Mouse (Mus musculus) spleen, embryonic (tissue): ENCODE results near the gene Ypel2.

Experiments used
- CTCF ChIA-PET: fragments of 350-600 bp; sonication (Branson Sonifier 250); formaldehyde crosslinking; loops from one replicate; lab custom pipeline; 2022; lab: Charles Lee

Gene Ypel2

DNA sequence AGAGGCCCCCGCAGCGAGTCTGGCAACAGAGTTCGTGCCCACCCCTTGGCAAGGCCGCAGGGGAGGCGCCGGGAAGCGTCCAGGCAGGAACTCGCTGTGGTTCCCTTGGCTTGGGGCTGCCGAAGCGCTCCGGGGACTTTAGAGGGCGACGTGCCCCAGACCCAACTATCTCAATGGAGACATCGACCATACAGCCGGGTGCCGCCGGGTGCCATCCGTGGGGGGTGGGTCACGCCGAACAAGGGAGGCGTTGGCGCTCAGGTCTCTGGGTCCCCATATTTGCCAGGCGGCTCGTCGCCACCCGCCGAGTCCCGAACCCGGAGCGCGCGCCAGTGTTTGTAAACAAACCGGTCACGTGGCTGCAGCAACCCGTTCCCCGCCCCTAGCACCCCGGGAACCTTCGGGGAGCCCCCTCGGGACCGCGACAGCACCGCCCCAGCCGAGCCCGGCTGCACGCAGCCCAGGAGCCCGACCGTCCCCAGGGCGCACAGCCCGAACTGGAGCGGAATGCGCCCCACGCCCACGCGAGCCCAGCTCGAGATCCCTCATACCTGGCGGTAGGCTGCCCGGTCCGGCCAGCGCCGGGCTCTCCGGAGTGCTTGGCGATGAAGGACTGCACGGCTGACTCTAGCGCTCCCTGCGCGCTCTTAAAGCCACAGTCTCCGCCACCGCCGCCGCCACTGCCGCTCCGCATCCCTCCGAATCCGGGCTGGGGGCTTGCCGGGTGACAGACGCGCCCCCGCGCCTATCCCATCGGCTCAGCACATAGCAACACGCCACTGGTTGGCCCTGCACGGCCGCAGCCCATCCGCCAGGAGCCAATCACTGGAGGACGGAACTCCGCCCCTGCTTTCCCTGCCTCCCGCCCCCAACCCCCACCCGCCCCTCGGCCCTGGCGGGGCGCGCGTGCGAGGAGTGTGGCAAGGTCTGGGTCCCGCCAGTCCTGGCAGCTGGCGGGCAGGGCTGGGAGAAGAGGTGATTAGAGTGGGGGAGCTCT, at the start of gene Ypel2:
Gene Ypel2 (minus strand): TSS at position 667 of the 997 bp plus-strand sequence.
- CTCF ChIA-PET = no interaction called here

DNA sequence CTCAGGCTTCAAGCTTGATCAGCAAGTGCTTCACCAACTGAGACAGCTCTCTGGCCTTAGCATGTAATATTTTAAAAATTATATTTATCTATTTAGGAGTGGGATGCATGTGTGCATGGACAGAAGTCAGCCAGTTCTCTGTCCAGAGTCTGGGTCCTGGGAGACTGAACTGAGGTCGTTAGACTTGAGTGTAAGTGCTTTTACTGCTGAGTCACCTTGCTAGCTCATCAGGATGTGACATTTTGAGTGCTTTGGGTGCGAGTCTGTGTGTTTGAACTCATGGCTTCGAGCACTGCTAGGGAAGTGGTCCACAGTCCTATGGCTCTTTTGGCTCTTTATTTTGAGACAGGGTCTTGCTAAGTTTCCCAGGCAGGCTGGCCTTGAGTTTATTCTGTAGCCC, 49.5 kb upstream of the Ypel2 start:
- CTCF ChIA-PET = no interaction called here

GRCm38 (mm10) chr11:87039307-87039963, 45.9 kb upstream of the Ypel2 start:
- CTCF ChIA-PET = interaction anchor here (0.6 kb wide), 1 partner anchor 9 kb away, joined by 3 read pairs; no protein-coding TSS in a partner anchor

GRCm38 (mm10) chr11:87036180-87036579, 42.7 kb upstream of the Ypel2 start:
- CTCF ChIA-PET = no interaction called here

DNA sequence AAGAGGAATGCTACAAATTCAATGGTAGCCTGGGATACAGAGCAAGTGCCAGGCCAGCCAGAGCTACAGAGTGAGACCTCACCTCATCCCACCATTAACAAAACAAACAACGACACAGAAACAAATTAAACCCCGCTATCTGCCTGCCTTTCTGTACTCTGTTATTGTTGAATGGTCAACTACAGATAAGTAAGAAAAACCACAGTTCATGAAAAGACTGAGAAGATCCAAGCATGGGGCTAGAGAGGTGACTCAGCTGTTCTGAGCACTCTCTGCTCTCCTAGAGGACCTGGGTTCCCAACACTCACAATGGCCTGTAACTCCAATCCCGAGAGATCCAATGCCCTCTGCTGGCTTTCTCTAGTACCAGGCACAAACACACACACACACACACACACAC, 34.7 kb upstream of the Ypel2 start:
- CTCF ChIA-PET = no interaction called here

DNA sequence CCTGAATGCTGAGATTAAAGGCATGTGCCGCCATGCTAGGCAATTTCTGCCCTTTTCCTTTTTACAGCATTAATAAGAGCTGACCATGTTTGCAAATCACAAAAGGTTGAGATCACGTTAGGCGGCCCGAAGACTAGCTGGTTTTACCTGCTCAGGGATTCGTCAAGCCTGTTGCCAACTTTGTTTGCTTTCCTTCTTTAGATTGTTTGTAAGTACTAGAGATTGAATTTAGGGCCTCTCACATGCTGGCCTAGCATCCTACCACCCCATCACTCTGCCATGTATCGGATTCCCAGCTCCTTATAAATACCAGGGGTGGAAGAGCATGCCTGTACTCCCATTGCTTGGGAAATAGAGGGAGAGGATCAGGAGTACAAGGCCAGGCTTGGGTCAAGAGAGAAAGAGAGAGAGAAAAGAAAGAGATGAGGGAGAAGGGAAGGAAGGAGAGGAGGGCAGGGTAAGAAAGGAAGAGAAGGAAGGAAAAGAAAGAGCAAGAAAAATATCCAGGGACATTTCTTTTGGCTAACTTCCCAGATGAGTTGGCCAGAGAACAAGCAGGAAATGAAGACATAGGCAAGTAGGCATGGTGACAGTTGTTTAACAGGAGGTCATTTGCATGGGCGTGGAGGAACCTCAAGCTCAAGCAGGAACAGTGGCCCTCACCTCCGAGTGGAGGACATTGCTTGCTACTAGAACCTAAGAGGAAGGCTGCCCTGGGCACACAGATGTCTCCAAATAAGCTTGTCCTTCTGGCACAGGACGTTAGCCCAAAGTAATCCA, 32.8 kb upstream of the Ypel2 start:
- CTCF ChIA-PET = no interaction called here

- CTCF ChIA-PET = no interaction called here
These were observed 31.8 kb upstream of the Ypel2 start for GRCm38 (mm10) chr11:87025351-87025750.

GRCm38 (mm10) chr11:87023240-87023639, 29.7 kb upstream of the Ypel2 start:
- CTCF ChIA-PET = interaction anchor here (0.7 kb wide), 1 partner anchor 194 kb away, joined by 6 read pairs; no protein-coding TSS in a partner anchor

DNA sequence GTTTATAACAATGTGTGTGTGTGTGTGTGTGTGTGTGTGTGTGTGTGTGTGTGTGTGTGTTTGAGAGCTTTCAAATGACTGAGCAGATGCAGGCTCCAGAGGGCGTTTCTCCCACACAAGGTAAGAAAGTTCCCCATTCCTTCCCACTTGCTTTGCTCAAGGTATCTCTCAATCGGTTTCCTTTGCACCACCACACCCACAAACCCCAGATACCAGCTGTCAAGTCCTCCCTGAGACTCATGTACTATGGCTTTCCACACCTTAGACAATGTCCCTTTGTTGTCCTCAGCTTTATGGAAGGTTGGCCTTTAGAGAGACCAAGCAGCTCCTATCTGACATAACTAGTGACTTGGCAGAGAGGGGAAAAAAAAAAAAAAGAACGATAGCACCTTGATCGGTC, 29.3 kb upstream of the Ypel2 start:
- CTCF ChIA-PET = interaction anchor here (0.7 kb wide), 1 partner anchor 194 kb away, joined by 6 read pairs; no protein-coding TSS in a partner anchor

GRCm38 (mm10) chr11:87021551-87021950, 28.0 kb upstream of the Ypel2 start:
- CTCF ChIA-PET = no interaction called here

- CTCF ChIA-PET = no interaction called here
These were observed 26.9 kb upstream of the Ypel2 start for GRCm38 (mm10) chr11:87020449-87020848.

DNA sequence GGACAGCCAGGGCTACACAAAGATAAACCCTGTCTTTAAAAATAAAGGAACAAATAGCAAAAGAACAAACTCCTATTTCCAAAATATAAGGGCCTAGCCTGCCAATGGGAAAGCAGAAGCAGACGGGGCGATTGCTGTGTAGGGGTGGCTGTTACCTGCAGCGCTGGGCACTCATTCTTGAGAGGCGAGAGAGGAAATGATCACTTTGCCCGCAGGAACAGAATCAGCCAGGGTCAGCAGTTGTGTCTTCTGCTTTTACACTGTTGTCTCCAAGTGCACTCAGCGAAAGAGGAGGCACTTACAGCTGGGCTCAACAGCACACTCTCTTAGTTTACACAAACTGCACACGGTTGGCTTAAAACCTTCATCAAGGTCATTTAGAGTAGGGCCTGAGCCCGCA, 25.9 kb upstream of the Ypel2 start:
- CTCF ChIA-PET = no interaction called here

DNA sequence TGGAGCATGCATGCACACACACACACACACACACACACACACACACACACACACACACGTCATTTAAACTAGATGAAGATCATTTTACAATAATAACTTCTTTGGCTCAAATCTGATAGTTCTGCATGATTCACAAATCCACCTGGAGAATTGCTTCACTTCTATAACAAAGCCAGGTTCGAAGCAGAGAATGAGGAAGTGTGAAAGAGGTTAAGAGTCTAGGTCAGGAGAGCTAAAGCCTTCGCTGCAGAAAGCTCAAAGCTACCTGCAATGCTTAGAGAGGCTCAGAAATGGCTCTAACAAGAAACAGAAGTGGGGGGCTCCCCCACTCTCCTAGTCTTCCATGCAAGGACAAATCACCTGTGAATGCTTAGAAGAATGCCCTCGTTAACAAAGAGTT, 24.6 kb upstream of the Ypel2 start:
- CTCF ChIA-PET = no interaction called here

DNA sequence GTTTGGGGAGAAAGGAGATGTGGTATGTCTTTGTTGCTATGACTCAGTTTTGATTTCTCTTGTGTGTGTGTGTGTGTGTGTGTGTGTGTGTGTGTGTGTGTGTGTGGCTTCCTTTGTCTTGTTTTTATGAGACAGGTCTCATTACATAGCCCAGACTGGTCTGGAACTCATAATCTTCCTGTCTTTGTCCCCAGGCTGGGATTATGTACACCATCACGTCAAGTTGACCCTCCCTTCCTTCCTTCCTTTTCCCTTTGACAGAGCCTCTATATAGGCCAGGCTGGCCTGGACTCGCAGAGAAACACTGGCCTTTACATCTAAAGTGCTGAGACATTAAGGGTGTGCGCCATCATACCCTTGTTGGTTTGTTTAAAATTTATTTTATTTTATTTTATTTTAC, 22.2 kb upstream of the Ypel2 start:
- CTCF ChIA-PET = no interaction called here

- CTCF ChIA-PET = interaction anchor here (0.6 to 0.7 kb wide), 2 partner anchors 444 to 458 kb away, joined by 3 read pairs; no protein-coding TSS in a partner anchor
These were observed 17.0 kb upstream of the Ypel2 start for GRCm38 (mm10) chr11:87010476-87010875.

GRCm38 (mm10) chr11:87007371-87007770, 13.9 kb upstream of the Ypel2 start:
- CTCF ChIA-PET = no interaction called here

DNA sequence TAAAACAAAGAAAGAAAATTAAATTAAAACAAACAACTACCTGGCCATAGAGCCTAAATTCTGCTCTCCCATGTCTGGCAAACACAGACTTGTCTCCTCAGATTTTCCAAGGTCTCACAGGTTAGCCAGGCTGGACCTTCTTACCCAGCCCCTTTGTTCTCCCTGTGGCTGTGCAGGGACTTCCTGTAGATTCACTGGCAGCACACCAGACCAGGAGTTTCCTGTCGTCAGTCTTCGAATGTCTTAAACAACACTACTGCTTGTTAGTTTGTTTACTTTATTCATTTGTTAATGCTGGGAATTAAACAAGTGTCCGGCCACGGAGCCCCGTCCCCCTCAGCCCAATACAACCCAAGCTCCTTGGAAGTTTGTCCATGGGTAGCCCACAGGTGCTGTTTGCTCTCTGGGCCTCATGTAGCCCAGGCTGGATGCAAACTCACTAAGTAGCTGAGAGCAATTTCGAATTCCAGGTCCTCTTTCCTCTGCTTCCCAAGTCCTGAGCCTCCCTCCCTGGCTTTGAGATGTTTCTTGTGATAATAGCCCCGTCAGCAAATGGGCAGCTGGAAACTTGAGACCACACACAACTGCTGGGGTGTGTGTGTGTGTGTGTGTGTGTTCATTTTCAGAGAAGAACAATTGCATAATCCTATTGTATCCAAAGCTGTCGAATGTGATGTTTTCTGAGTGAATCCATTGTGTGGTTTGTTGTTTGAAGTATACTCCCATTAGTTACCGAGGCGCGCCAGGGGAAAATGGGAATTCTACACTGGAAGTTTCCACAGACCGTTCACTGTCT, 11.7 kb upstream of the Ypel2 start:
- CTCF ChIA-PET = no interaction called here

GRCm38 (mm10) chr11:87002078-87002829, 8.7 kb upstream of the Ypel2 start:
- CTCF ChIA-PET = interaction anchor here (0.6 kb wide), 1 partner anchor 137 kb away, joined by 6 read pairs; no protein-coding TSS in a partner anchor

GRCm38 (mm10) chr11:87001217-87001616, 7.7 kb upstream of the Ypel2 start:
- CTCF ChIA-PET = interaction anchor here (0.6 to 0.8 kb wide), 2 partner anchors 83 to 260 kb away, joined by 4 to 8 read pairs; no protein-coding TSS in a partner anchor

DNA sequence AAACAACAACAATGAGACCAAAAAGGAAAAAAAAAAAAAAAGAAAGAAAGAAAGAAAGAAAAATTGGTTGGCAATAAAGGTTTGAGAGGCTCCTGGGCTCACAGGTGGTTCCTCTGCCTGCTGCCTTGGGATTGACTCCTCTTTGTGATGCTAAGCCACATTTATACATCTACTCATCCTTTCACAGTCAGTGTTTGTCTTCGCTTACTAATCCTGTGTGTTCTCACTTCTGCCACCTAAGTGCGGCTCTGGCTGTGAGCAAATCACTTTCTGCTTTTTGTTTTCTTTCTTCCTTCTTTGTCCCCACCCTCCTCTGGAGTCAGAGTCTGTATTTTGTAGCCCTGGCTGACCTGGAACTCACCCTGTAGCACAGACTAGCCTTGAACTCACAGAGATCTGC, 2.8 kb upstream of the Ypel2 start:
- CTCF ChIA-PET = interaction anchor here (0.7 kb wide), 1 partner anchor 166 kb away, joined by 3 read pairs; no protein-coding TSS in a partner anchor
